Comparison of ENCODE assay signal across 8 mouse cellular contexts in the genomic region with DNA sequence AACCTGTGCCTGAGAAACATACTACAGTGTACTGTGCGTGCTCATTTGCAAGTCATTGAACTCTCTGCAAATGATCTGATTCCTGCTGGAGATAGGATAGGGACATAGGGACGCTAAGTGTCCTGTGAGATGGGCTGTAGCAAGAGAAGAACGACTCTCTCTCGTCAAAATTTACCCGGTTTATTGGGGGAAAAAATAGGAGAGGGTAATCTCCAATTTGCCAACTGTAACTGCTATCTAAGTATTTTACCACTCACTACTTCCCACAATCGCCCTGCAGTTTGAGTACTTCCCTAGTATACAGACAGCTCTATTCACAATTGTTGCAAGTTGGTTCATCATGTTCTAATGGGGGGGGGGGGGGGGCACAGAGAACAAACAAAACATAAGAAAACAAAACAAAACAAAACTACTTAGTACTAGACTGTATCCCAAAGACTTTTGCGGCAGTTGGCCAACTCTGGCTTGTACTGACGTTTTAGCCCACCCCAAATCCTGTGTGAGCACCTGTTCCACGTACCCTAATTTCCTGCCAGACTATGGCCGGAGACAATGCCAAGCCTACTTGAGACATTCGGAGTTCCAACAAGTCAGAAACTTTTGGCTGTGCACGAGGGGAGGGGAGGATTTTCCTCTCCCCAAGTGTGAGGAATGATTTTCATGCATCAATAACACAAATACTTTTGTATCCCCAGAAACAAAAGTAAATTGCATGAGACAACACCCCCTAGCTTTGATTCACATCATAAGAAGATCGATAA. TPM values are rescaled to one million over a fixed set of nuclear protein-coding genes. Genes with fewer than 3 reads are reported as not detected.
A peak's percentile ranks its signal among the peaks of the same experiment; 100 is the strongest.
DNase-seq lines count a peak whose midpoint lies in the region; ATAC-seq lines count a peak whose summit lies in the region.

No protein-coding gene starts in this region.

- 38% methylated on average over 13 of the region's 13 CpGs for WGBS in heart, embryonic 16.5 days
- WGBS in hindbrain, embryonic 16.5 days = 30% methylated on average over 13 of the region's 13 CpGs
- WGBS in midbrain, embryonic 15.5 days = 26% methylated on average over 13 of the region's 13 CpGs

- H3K9me3 ChIP-seq in heart, embryonic 16.5 days (replicated peaks; ENCODE audit: control insufficient read depth, low read length) = no peaks in the 10 kb centered on the region
- H3K9me3 ChIP-seq in hindbrain, embryonic 16.5 days (ENCODE audit: control insufficient read depth, low read length) = no peaks in the 10 kb centered on the region
- no peaks in the 10 kb centered on the region for H3K9me3 ChIP-seq in midbrain, embryonic 15.5 days

- H3K27ac ChIP-seq in heart, embryonic 16.5 days (ENCODE audit: low read length) = no peak overlapping the region
- no peak overlapping the region for H3K27ac ChIP-seq in brown adipose tissue, adult 24 weeks (replicated peaks; ENCODE audit: low read depth, low read length)
- H3K27ac ChIP-seq in hindbrain, embryonic 16.5 days (ENCODE audit: low read depth, low read length) = no peak overlapping the region
- H3K27ac ChIP-seq in midbrain, embryonic 15.5 days = no peak overlapping the region

- H3K4me3 ChIP-seq in heart, embryonic 16.5 days (ENCODE audit: low read length) = peak overlapping the region; percentile 93
- H3K4me3 ChIP-seq in brown adipose tissue, adult 24 weeks (ENCODE audit: insufficient read depth, low read depth, low read length) = peak overlapping the region; percentile 17
- H3K4me3 ChIP-seq in hindbrain, embryonic 16.5 days (ENCODE audit: low read length) = peak overlapping the region; percentile 75
- H3K4me3 ChIP-seq in midbrain, embryonic 15.5 days = peak overlapping the region; percentile 97

- H3K4me1 ChIP-seq in heart, embryonic 16.5 days (ENCODE audit: control insufficient read depth, insufficient read depth, low read length) = peaks cover 5% of the 10 kb centered on the region; the same call in 1 of the 2 replicates
- H3K4me1 ChIP-seq in brown adipose tissue, adult 24 weeks (ENCODE audit: control insufficient read depth, insufficient read depth, insufficient read length, low read length) = no peaks in the 10 kb centered on the region
- no peaks in the 10 kb centered on the region; the same call in 1 of the 2 replicates for H3K4me1 ChIP-seq in hindbrain, embryonic 16.5 days (ENCODE audit: control insufficient read depth, insufficient read depth, low read depth, low read length)
- H3K4me1 ChIP-seq in midbrain, embryonic 15.5 days = peaks cover 15% of the 10 kb centered on the region

- H3K4me2 ChIP-seq in heart, embryonic 16.5 days (ENCODE audit: low read depth, low read length) = peak overlapping the region; percentile 85
- peak overlapping the region; percentile 71 for H3K4me2 ChIP-seq in hindbrain, embryonic 16.5 days (ENCODE audit: low read length)
- peak overlapping the region; percentile 82 for H3K4me2 ChIP-seq in midbrain, embryonic 15.5 days

- peak overlapping the region; percentile 73 for H3K9ac ChIP-seq in heart, embryonic 16.5 days (ENCODE audit: low read length)
- no peak overlapping the region for H3K9ac ChIP-seq in hindbrain, embryonic 16.5 days (ENCODE audit: low read depth, low read length)
- no peak overlapping the region for H3K9ac ChIP-seq in midbrain, embryonic 15.5 days

- intact Hi-C loops in heart, postnatal 36 days (cut with DNase I) = loop anchor here (5.0 kb wide), 1 partner anchor 442 kb away; no protein-coding TSS in a partner anchor

- H3K36me3 ChIP-seq in heart, embryonic 16.5 days (ENCODE audit: control insufficient read depth, insufficient read depth) = no peaks in the 10 kb centered on the region
- no peaks in the 10 kb centered on the region for H3K36me3 ChIP-seq in hindbrain, embryonic 16.5 days (ENCODE audit: control insufficient read depth, insufficient read depth, low read length)
- H3K36me3 ChIP-seq in midbrain, embryonic 15.5 days (replicated peaks) = no peaks in the 10 kb centered on the region

- DNase-seq in heart, postnatal 36 days = no peak
- DNase-seq in urinary bladder, postnatal 14 days (ENCODE audit: low spot score) = no peak

- no peak for ATAC-seq in heart, embryonic 16.5 days (replicated peaks; ENCODE audit: extremely low read depth, insufficient read depth, low FRiP score)
- ATAC-seq in hindbrain, embryonic 16.5 days = no peak
- ATAC-seq in midbrain, embryonic 15.5 days (replicated peaks) = no peak
- no peak for ATAC-seq in erythroid progenitor cell, adult 5-6 weeks (replicated peaks; ENCODE audit: low FRiP score, poor library complexity, severe bottlenecking)
- no peak for ATAC-seq in cerebellum, adult (ENCODE audit: insufficient number of reproducible peaks, low FRiP score, low TSS enrichment)

- no peaks in the 10 kb centered on the region for H3K27me3 ChIP-seq in heart, embryonic 16.5 days (ENCODE audit: control insufficient read depth, insufficient read depth, low read length)
- no peaks in the 10 kb centered on the region for H3K27me3 ChIP-seq in hindbrain, embryonic 16.5 days (replicated peaks; ENCODE audit: control insufficient read depth, insufficient read depth, low read length)
- no peaks in the 10 kb centered on the region for H3K27me3 ChIP-seq in midbrain, embryonic 15.5 days (replicated peaks)

RNA-seq across cellular contexts. Expression of gene Ikzf2, which starts 2.6 kb away (rescaled TPM):
- 3.1 and 4.6 TPM in 2 replicates for polyA plus RNA-seq in heart, embryonic 16.5 days (2015; fragmentation: Nextera tagmentation; extraction: Ambion mirVana)
- 1 to 10 TPM; 5.8 to 7.1 TPM for total RNA-seq in heart, postnatal 36 days (2021)
- 1.5 and 4.8 TPM in 2 replicates for polyA plus RNA-seq in brown adipose tissue, adult 24 weeks (2012; ENCODE audit: insufficient read depth, insufficient read length, missing spikeins)
- polyA plus RNA-seq in hindbrain, embryonic 16.5 days (2015; fragmentation: Nextera tagmentation; extraction: Ambion mirVana) = 2.9 and 3.8 TPM in 2 replicates
- polyA plus RNA-seq in midbrain, embryonic 15.5 days (2015; fragmentation: Nextera tagmentation; extraction: Ambion mirVana) = 4.2 and 4.4 TPM in 2 replicates
- total RNA-seq in erythroid progenitor cell, adult 5-6 weeks (2015; ENCODE audit: low replicate concordance) = 0.36 and 5.9 TPM in 2 replicates
- 3.7 and 5.9 TPM in 2 replicates for total RNA-seq in erythroid progenitor cell, adult 5-6 weeks (2017; ENCODE audit: low replicate concordance)

Comparison
In these comparisons a context has a peak if more than half of its experiments do, and no peak if none do; other contexts are left out.
1. H3K4me3 ChIP-seq: peak in every context shown above with its lines; median percentile 97 in midbrain, embryonic 15.5 days; 93 in heart, embryonic 16.5 days; 75 in hindbrain, embryonic 16.5 days; 17 in brown adipose tissue, adult 24 weeks.